Mouse (Mus musculus) small intestine, adult 2 months (tissue): Measurements from ENCODE around the gene Fam229a. TPM values are rescaled to one million over a fixed set of nuclear protein-coding genes. Genes with fewer than 3 reads are reported as not detected.

Experiments used
- H3K27ac ChIP-seq: fragments of 200-500 bp; 2 replicates; pipeline ENCODE4 v1.5.1; 2012; ENCODE audit warnings: low read depth, low read length, control low read depth, inconsistent platforms; ENCODE audit not compliant: insufficient read depth
- H3K27me3 ChIP-seq: fragments of 200-500 bp; 2 replicates; pipeline ENCODE4 v1.6.1; 2012; ENCODE audit warnings: mild to moderate bottlenecking, moderate library complexity, low read length, inconsistent platforms; ENCODE audit not compliant: control insufficient read depth, insufficient read depth
- H3K36me3 ChIP-seq: fragments of 200-500 bp; 2 replicates; pipeline ENCODE4 v1.6.1; 2012; ENCODE audit warnings: mild to moderate bottlenecking, low read length, control low read depth, inconsistent platforms; ENCODE audit not compliant: control insufficient read depth, insufficient read depth
- H3K4me1 ChIP-seq: fragments of 200-500 bp; 2 replicates; pipeline ENCODE4 v1.6.1; 2012; ENCODE audit warnings: low read length, inconsistent platforms, mixed read lengths; ENCODE audit not compliant: control insufficient read depth, insufficient read depth, insufficient read length
- H3K4me3 ChIP-seq: fragments of 200-500 bp; 2 replicates; pipeline ENCODE4 v1.5.1; 2012; ENCODE audit warnings: low read depth, mild to moderate bottlenecking, control low read depth, inconsistent platforms, low read length, moderate library complexity
- CTCF ChIP-seq: fragments of 200-500 bp; IDR thresholded peaks from 2 replicates; pipeline ENCODE4 v1.5.1; 2012; ENCODE audit warnings: low read depth, mild to moderate bottlenecking, control low read depth, inconsistent platforms, low read length, moderate library complexity, mixed read lengths; ENCODE audit not compliant: insufficient replicate concordance, insufficient read length; ENCODE audit errors: extremely low read depth
- POLR2A ChIP-seq: fragments of 200-500 bp; IDR thresholded peaks from 2 replicates; pipeline ENCODE4 v1.6.1; 2012; ENCODE audit warnings: low read depth, mild to moderate bottlenecking, control low read depth, inconsistent platforms, low read length, moderate library complexity
- WGBS: fragments of 180-500 bp; shearing (Covaris S2); methylation state at CpG from one replicate; pipeline ENCODE4 v1.1.7; 2018; 5-methylcytosine and 5-hydroxymethylcytosine counted together
- polyA plus RNA-seq: library from polyadenylated mRNA; depleted of rRNA; stranded (reverse); fragments of >200 nt; gene quantifications from 2 replicates; pipeline ENCODE4 v1.2.3, GENCODE M21; 2012; rRNA removed

Gene Fam229a
- not detected in 2 replicates for polyA plus RNA-seq

DNA sequence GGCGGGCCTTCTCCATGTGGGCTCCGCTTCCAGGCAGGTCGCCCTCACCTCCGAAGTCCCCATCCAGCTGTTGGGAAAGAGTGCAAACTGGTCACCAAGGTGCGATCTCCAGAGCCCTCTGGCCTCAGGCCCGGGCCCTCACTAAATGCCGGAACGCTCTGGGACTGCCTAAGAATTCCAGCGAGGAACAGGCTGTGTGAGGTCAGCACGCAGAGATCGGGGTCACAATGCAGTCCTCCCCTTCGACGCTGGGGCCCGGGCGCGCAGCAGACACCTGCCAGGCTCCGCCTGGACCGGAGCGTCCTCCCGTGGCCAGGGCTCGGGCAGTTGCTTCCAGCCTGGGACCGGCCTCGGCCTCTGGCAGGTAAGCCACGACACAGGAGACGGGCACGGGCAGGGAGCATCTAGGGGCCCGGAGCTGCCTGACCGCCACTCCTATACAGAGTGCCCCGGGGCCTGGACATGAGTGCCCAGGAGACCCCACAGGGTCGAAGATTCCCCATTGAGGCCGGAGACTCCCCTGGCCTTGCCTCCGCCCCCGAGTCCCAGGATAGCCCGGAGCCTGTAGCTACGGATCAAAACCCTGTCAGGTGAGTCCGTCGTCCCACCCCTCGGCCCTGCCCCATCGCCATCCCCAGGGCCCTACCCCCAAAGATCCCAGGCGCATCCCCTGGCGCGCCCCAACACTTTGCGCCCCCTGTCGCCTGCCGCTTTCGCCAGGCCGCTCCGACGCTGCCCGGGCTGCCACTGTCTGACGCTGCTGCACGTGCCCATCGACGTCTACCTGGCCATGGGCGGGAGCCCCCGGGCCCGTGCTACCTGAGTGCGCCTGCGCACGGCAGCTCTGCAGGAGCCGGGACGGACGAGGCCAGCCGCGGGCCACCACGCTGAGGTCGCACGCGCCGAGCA is at the start of gene Fam229a, which contains the start of gene Tssk3:
Gene Fam229a (plus strand): TSS at position 219 of the 909 bp plus-strand sequence.
Gene Tssk3 (minus strand): TSS at position 51 of the 909 bp plus-strand sequence.
- peaks cover 4% of the 10 kb centered on the region for H3K4me1 ChIP-seq
- H3K27me3 ChIP-seq, result 0 out of 2 replicates have a peak, but pooled peaks cover 6% of the 10 kb centered on the region
- H3K27ac ChIP-seq, result no peak within 1 kb of the TSS
- H3K4me3 ChIP-seq, result peak within 1 kb of the TSS; percentile 42
- no peak for TF ChIP-seq POLR2A
- TF ChIP-seq CTCF, result no peak
- WGBS, result 13% methylated on average over 69 of the region's 70 CpGs
- peaks cover 24% of the 10 kb centered on the region for H3K36me3 ChIP-seq

DNA sequence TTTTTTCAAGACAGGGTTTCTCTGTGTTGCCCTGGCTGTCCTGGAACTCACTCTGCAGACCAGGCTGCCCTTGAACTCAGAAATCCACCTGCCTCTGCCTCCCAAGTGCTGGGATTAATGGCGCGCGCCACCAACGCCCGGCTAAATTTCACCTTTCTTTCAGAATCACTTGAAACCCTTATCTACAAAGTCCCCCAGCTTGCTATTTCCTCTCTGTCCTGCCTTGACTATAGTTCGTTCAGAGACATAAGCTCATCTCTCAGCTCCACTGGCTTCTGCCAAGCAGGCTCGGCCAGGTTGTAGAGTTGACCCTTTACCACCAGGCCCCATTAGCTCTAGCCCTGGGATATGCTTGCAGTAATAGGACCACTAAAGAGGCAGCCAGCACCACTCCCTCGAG is 43.6 kb upstream of the Fam229a start:
- no peaks in the 10 kb centered on the region for H3K36me3 ChIP-seq
- H3K27ac ChIP-seq, result no peak overlapping the region
- H3K4me1 ChIP-seq, result no peaks in the 10 kb centered on the region; the same call in 1 of the 2 replicates
- TF ChIP-seq POLR2A (no peak), CTCF (no peak)
- no peak overlapping the region for H3K4me3 ChIP-seq
- peaks cover 4% of the 10 kb centered on the region; the same call in 1 of the 2 replicates for H3K27me3 ChIP-seq
- WGBS, result 76% methylated on average over 8 of the region's 8 CpGs

DNA sequence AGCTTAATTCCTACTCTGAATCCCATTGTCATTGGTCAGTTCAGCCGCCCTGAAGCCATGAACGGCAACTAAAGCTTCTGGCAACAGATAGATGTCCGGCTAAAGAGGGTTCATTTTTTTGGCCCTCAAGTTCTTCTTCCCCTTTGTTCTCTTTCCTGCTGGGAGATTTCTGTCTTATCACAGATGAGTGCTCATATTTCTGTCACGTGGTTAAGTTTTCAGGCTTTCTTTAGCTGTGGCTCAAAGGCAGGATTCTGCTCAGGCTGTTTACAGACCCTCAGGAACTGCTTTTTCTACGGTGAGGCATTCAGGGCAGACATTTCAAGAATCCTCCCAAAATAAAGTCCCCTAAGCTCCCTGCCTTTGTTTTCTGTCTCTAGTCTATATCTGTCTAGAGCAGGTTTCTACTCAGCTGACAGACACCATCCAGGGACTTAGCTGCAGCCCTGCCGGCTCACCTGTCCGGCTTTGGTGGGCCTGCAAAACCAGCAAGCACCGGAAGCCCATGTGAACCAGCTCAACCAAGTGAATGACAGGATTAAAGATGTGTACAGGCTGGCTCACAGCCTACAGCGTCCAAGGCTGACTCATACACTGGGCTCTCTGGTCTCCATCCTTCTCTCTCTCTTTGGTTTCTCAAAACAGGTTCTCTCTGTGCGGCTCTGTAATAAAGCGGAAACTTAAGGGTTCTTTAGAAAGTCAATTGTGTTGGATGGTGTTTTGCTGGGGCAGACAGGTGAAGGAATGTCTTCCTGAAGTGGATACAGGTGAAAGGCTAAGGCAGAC is 43.0 kb upstream of the Fam229a start:
- Histone ChIP-seq H3K27ac (no peak overlapping the region), H3K36me3 (no peaks in the 10 kb centered on the region), H3K4me1 (no peaks in the 10 kb centered on the region; the same call in 1 of the 2 replicates), H3K27me3 (no peaks in the 10 kb centered on the region), H3K4me3 (no peak overlapping the region)
- no peak for TF ChIP-seq CTCF
- no peak for TF ChIP-seq POLR2A
- WGBS, result 80% methylated on average over 11 of the region's 11 CpGs

DNA sequence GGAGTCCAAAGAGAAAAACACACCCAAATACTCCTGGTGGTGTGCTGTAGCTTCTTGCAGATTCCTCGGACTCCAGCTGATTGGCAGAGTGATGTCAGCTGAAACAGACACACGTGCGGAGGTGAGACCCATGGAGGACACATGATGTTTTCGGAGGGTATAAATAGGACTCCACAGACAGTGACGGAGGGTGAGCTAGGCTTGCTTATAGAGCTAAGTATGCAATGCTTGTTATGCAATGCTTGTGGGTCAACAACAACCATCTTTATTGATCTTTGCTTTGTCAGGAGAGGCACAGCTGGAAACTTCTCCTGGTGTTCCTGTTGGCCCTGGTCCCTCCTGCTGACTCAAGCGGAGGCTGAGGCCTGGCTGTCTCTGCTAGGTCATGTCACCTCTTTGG is 42.3 kb upstream of the Fam229a start:
- no peak overlapping the region for H3K27ac ChIP-seq
- no peaks in the 10 kb centered on the region for H3K27me3 ChIP-seq
- H3K4me3 ChIP-seq, result no peak overlapping the region
- H3K4me1 ChIP-seq, result no peaks in the 10 kb centered on the region; the same call in 1 of the 2 replicates
- H3K36me3 ChIP-seq, result no peaks in the 10 kb centered on the region
- TF ChIP-seq CTCF, result no peak
- TF ChIP-seq POLR2A, result no peak
- 89% methylated on average over 6 of the region's 6 CpGs for WGBS

DNA sequence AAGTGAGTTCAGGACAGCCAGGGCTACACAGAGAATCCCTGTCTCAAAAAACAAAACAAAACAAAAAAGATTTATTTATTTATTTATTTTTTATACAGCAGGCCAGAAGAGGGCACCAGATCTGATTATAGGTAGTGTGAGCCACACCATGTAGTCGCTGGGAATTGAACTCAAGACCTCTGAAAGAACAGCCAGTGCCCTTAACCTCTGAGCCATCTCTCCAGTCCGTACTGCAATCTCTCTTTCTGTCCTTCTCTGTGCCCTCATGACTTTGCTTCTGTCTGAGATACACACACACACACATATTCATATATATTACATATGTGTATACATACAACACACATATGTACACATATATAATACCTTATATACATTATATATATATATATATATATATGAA is 40.1 kb upstream of the Fam229a start:
- 58% methylated on average over 2 of the region's 2 CpGs for WGBS

DNA sequence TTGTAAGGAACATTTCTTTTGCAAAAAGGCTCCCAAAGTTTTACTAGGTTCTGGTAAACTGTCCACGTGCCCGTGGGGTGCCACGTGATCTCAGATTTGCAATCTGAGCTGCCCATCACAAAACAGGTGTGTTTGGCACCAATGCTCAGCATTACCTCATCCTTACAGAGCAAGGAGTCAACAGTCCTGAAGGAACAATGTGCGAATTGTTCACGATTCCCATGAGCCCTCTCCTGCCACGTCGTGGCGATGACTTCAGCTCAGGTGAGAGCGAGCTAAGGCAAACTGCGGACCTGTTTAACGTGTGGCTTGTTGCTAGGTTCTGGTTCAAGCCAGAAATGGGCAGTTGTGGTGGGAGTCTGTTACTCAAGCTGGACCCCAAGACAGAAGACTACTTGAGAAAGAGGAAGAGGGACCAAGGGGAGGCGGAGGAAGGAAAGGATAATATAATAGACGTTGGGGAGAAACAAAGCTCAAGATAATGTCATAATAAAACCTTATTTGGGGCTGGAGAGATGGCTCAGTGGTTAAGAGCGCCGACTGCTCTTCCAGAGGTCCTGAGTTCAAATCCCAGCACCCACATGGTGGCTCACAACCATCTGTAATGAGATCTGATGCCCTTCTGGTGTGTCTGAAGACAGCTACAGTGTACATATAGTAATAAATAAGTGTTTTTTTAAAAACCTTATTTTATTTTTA is 39.4 kb upstream of the Fam229a start:
- H3K27ac ChIP-seq, result no peak overlapping the region
- no peak overlapping the region for H3K4me3 ChIP-seq
- WGBS, result 39% methylated on average over 15 of the region's 15 CpGs
- no peak for TF ChIP-seq POLR2A
- TF ChIP-seq CTCF, result no peak
- no peaks in the 10 kb centered on the region; the same call in 1 of the 2 replicates for H3K4me1 ChIP-seq
- H3K36me3 ChIP-seq, result no peaks in the 10 kb centered on the region
- no peaks in the 10 kb centered on the region for H3K27me3 ChIP-seq

More for the DNA sequence above, 40.1 kb upstream of the Fam229a start:
- H3K36me3 ChIP-seq, result no peaks in the 10 kb centered on the region
- H3K4me3 ChIP-seq, result no peak overlapping the region
- H3K4me1 ChIP-seq, result no peaks in the 10 kb centered on the region; the same call in 1 of the 2 replicates
- TF ChIP-seq POLR2A, result no peak
- TF ChIP-seq CTCF, result no peak
- H3K27me3 ChIP-seq, result no peaks in the 10 kb centered on the region
- H3K27ac ChIP-seq, result no peak overlapping the region

DNA sequence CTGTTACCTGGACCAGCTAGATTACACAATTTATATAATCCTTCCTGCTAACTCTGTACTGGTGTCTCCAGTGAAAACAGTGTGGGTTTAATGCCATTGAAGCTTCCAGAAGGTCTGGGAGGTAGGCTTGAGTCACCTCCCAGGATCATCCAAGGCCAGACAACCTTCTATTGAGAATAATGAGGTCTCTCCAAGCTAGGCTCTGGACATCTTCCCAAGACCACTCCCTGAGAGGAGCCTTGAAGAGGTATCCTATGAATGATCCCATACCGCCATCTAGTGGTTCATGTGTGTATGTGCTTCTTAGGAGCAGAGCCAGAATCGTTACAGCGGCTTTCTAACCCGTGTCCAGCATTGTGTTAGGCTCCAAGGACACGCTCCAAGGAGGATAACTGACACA is 35.7 kb upstream of the Fam229a start:
- Histone ChIP-seq H3K36me3 (no peaks in the 10 kb centered on the region), H3K27me3 (no peaks in the 10 kb centered on the region), H3K27ac (no peak overlapping the region), H3K4me1 (no peaks in the 10 kb centered on the region; the same call in 1 of the 2 replicates), H3K4me3 (no peak overlapping the region)
- TF ChIP-seq POLR2A (no peak), CTCF (peak; percentile 60; the same call in 1 of the 2 replicates)
- 1% methylated on average over 5 of the region's 5 CpGs for WGBS
